Mouse (Mus musculus): ENCODE data around the gene Mfsd4a. TPM values are rescaled to one million over a fixed set of nuclear protein-coding genes. Genes with fewer than 3 reads are reported as not detected.

The Mfsd4a gene
- 16.0 and 18.2 TPM in 2 replicates for polyA plus RNA-seq (2015; fragmentation: Nextera tagmentation; extraction: Ambion mirVana)

DNA sequence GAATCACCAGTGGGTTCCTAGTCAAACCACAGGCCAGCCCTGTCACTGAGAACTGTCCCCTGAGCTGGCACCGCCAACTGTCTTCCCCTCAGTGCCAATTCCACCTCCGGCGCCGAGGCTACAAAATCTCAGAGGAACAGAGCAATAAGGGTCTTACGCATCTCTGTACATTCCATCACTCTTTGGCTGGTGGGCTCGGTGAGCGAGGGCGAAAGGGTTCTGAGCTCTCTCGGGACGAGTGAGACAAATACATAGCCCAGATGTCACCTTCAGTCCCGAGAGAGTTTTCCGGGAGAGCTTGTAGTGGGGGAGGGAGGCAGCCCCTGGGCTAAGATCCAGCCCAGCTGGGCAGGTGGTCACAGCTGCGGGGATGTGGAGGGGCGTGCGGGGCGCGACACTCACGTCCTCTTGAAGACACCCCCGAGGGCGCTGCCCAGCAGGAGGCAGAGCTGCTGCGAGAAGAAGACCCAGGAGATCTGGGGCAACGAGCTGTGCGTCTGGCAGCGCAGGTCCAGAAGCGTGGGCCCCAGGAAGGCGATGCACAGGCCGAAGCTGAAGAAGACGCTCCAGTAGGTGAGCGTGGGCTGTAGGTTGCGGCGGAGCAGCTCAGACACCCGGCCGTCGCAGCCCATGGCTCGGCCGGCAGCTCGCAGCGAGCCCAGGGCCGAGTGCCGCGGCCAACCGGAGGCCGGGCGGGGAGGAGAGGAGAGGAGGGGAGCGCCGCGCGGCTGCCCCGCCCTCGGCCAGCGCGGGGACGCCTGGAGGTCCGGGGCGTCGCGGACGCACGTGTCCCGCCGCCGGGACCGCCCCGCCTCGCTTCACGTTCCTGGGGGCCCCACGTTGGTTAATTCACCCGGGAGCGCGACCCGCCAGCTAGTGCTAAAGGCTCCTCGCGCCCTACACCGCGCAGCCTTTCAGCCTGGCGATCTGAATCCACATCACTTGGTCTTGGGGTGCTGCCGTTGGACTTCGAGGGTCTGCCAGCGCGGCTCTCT, at the start of gene Mfsd4a:
Gene Mfsd4a (minus strand): TSS at position 802 of the 995 bp plus-strand sequence.
- Histone ChIP-seq H3K36me3 (ENCODE audit: control insufficient read depth, insufficient read depth, low read length) (no peaks in the 10 kb centered on the region), H3K27ac (ENCODE audit: low read length) (no peak within 1 kb of the TSS), H3K4me1 (ENCODE audit: control insufficient read depth, insufficient read depth, low read length) (peaks cover 7% of the 10 kb centered on the region), H3K4me3 (replicated peaks; ENCODE audit: low read length) (peak within 1 kb of the TSS; percentile 46), H3K27me3 (ENCODE audit: control insufficient read depth, insufficient read depth, low read length) (peaks cover 14% of the 10 kb centered on the region), H3K4me2 (ENCODE audit: low read depth, low read length) (peak within 1 kb of the TSS; percentile 84), H3K9ac (ENCODE audit: low read length) (peak within 1 kb of the TSS; percentile 66), H3K9me3 (replicated peaks; ENCODE audit: control insufficient read depth, low read length) (no peaks in the 10 kb centered on the region)
- ATAC-seq (ENCODE audit: insufficient read depth, low FRiP score) = peak; percentile 82
- 2% methylated on average over 74 of the region's 80 CpGs for WGBS

DNA sequence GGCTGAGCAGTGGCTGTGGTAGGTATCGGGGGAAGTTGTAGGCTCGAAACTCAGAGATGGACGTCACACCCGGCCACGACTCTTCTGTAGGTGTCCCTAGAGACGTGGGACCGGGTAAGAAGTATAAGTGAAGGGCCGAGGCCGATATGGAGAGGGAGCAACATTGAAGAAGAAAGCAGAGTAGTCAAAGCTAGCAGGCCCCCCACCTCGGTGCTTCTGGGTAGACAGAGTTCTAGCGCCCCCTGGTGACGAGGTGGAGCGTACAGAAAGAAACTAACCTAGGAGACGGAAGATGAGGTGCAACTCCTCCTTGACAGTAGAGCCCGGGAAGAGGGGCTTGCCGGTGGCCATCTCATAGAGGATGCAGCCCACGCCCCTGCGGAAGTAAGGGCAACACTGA, 48.7 kb upstream of the Mfsd4a start:
- H3K9ac ChIP-seq (ENCODE audit: low read length) = no peak overlapping the region
- H3K9me3 ChIP-seq (replicated peaks; ENCODE audit: control insufficient read depth, low read length) = no peaks in the 10 kb centered on the region
- WGBS = 39% methylated on average over 18 of the region's 18 CpGs
- no peaks in the 10 kb centered on the region for H3K4me1 ChIP-seq (ENCODE audit: control insufficient read depth, insufficient read depth, low read length)
- H3K4me2 ChIP-seq (ENCODE audit: low read depth, low read length) = no peak overlapping the region
- no peak overlapping the region for H3K4me3 ChIP-seq (replicated peaks; ENCODE audit: low read length)
- no peaks in the 10 kb centered on the region for H3K27me3 ChIP-seq (ENCODE audit: control insufficient read depth, insufficient read depth, low read length)
- H3K27ac ChIP-seq (ENCODE audit: low read length) = no peak overlapping the region
- no peak for ATAC-seq (ENCODE audit: insufficient read depth, low FRiP score)
- no peaks in the 10 kb centered on the region for H3K36me3 ChIP-seq (ENCODE audit: control insufficient read depth, insufficient read depth, low read length)

DNA sequence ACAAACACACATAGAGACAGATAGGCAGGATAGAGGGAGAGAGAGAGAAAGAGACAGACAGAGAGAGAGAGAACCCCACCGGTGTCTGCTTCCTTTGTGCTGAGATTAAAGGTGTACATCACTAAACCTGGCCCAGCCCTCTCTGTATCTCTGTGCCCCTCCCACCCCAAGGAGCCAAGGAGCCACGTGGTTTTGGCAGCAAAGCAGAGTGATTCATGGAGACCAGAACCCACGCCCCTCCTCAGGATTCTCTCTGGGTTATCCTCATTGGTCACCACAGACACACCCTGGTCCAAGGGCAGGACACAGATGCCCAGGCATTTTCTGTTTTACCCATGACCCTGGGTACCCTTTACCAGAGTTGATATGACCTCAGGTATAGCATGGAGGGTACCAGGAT, 45.2 kb upstream of the Mfsd4a start:
- no peak for ATAC-seq (ENCODE audit: insufficient read depth, low FRiP score)
- H3K9ac ChIP-seq (ENCODE audit: low read length) = no peak overlapping the region
- no peaks in the 10 kb centered on the region for H3K27me3 ChIP-seq (ENCODE audit: control insufficient read depth, insufficient read depth, low read length)
- no peak overlapping the region for H3K27ac ChIP-seq (ENCODE audit: low read length)
- no peaks in the 10 kb centered on the region for H3K36me3 ChIP-seq (ENCODE audit: control insufficient read depth, insufficient read depth, low read length)
- H3K9me3 ChIP-seq (replicated peaks; ENCODE audit: control insufficient read depth, low read length) = no peaks in the 10 kb centered on the region
- no peaks in the 10 kb centered on the region for H3K4me1 ChIP-seq (ENCODE audit: control insufficient read depth, insufficient read depth, low read length)
- 50% methylated on average over 3 of the region's 3 CpGs for WGBS
- H3K4me3 ChIP-seq (replicated peaks; ENCODE audit: low read length) = no peak overlapping the region
- no peak overlapping the region for H3K4me2 ChIP-seq (ENCODE audit: low read depth, low read length)

DNA sequence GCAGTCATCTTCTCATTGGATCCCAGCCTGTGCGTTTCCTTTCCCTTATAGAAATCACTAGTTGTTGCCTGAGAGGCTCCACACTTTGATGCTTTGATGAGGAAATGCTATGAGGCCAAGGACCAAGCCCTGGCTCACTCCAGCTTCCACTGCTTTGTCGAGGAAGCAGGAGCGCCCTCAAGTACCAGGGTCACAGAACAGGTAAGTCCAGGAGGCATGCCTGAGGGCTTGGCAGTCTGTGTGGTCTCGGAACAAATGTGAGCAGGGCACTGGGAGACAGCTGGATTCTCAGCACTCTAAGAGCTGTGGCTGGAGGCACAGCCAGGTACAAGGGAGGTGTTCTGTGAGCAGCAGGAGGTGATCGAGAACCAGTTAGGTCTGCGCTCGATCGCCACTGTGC, 44.6 kb upstream of the Mfsd4a start:
- no peaks in the 10 kb centered on the region for H3K27me3 ChIP-seq (ENCODE audit: control insufficient read depth, insufficient read depth, low read length)
- WGBS = 72% methylated on average over 8 of the region's 8 CpGs
- no peak overlapping the region for H3K4me3 ChIP-seq (replicated peaks; ENCODE audit: low read length)
- no peak overlapping the region for H3K9ac ChIP-seq (ENCODE audit: low read length)
- H3K4me1 ChIP-seq (ENCODE audit: control insufficient read depth, insufficient read depth, low read length) = no peaks in the 10 kb centered on the region
- H3K36me3 ChIP-seq (ENCODE audit: control insufficient read depth, insufficient read depth, low read length) = no peaks in the 10 kb centered on the region
- H3K4me2 ChIP-seq (ENCODE audit: low read depth, low read length) = no peak overlapping the region
- ATAC-seq (ENCODE audit: insufficient read depth, low FRiP score) = no peak
- no peaks in the 10 kb centered on the region for H3K9me3 ChIP-seq (replicated peaks; ENCODE audit: control insufficient read depth, low read length)
- no peak overlapping the region for H3K27ac ChIP-seq (ENCODE audit: low read length)

DNA sequence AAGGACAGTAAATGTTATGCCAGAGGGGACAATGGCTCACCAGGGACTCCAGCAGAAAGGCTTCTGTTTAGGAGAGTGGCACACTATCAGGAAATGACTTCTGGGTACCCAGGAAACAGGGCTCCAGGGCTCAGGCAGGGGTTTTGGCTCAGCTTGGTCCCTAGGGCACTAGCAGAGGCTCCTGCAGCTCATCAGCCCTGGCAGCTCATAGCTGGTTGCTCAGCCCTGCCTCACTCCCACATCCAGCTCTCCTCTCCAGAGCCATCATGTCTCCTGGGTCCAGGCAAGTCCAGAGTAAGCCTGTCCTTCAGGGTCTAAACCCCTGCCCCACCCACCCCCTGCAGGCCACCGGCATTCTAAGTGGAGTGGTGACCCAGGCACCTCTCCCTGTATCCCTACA, 43.5 kb upstream of the Mfsd4a start:
- ATAC-seq (ENCODE audit: insufficient read depth, low FRiP score) = no peak
- no peak overlapping the region for H3K9ac ChIP-seq (ENCODE audit: low read length)
- H3K27ac ChIP-seq (ENCODE audit: low read length) = no peak overlapping the region
- no peak overlapping the region for H3K4me3 ChIP-seq (replicated peaks; ENCODE audit: low read length)
- no peak overlapping the region for H3K4me2 ChIP-seq (ENCODE audit: low read depth, low read length)
- H3K36me3 ChIP-seq (ENCODE audit: control insufficient read depth, insufficient read depth, low read length) = no peaks in the 10 kb centered on the region
- no peaks in the 10 kb centered on the region for H3K9me3 ChIP-seq (replicated peaks; ENCODE audit: control insufficient read depth, low read length)
- no peaks in the 10 kb centered on the region for H3K27me3 ChIP-seq (ENCODE audit: control insufficient read depth, insufficient read depth, low read length)
- WGBS = 59% methylated on average over 1 of the region's 1 CpGs
- H3K4me1 ChIP-seq (ENCODE audit: control insufficient read depth, insufficient read depth, low read length) = no peaks in the 10 kb centered on the region

DNA sequence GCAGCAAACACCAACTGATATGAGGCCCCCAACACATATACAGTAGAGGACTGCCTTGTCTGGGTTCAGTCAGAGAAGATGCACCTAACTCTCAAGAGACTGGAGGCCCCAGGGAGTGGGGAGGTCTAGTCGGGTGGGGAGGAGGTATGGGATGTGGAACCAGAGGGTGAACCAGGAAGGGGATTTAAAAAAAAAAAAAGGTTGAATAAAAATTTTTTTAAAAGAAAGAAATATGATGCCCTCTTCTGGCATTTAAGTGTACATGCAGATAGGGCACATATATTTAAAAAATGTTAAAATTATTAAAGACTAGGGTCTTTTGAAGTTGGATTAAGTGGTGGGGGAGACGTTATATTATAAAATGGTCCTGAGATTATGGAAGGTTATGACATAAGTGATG, 41.5 kb upstream of the Mfsd4a start:
- Histone ChIP-seq H3K4me1 (ENCODE audit: control insufficient read depth, insufficient read depth, low read length) (no peaks in the 10 kb centered on the region), H3K27me3 (ENCODE audit: control insufficient read depth, insufficient read depth, low read length) (no peaks in the 10 kb centered on the region), H3K4me2 (ENCODE audit: low read depth, low read length) (no peak overlapping the region), H3K4me3 (replicated peaks; ENCODE audit: low read length) (no peak overlapping the region), H3K36me3 (ENCODE audit: control insufficient read depth, insufficient read depth, low read length) (no peaks in the 10 kb centered on the region), H3K9me3 (replicated peaks; ENCODE audit: control insufficient read depth, low read length) (no peaks in the 10 kb centered on the region), H3K9ac (ENCODE audit: low read length) (no peak overlapping the region), H3K27ac (ENCODE audit: low read length) (no peak overlapping the region)
- 58% methylated on average over 2 of the region's 2 CpGs for WGBS
- ATAC-seq (ENCODE audit: insufficient read depth, low FRiP score) = no peak

DNA sequence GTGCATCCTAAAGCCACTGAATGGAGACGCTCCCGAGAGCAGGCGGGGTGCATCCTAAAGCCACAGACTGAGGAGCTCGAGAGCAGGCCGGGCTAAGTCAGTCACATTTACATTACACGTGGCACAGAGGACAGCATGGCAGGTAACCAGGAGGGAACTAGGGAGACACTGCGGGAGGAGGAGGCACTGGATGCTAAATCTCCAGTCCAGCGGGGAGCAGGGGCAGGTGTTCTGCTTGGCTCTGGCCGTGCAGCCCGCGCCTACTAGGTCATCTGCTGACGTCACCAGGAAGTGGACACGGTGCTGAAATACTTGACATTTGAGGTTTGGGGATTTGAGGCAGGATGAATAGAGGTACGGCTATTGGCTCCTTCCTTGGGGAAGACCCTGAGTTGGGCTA, 36.5 kb upstream of the Mfsd4a start:
- no peak for ATAC-seq (ENCODE audit: insufficient read depth, low FRiP score)
- no peaks in the 10 kb centered on the region for H3K9me3 ChIP-seq (replicated peaks; ENCODE audit: control insufficient read depth, low read length)
- WGBS = 62% methylated on average over 14 of the region's 14 CpGs

DNA sequence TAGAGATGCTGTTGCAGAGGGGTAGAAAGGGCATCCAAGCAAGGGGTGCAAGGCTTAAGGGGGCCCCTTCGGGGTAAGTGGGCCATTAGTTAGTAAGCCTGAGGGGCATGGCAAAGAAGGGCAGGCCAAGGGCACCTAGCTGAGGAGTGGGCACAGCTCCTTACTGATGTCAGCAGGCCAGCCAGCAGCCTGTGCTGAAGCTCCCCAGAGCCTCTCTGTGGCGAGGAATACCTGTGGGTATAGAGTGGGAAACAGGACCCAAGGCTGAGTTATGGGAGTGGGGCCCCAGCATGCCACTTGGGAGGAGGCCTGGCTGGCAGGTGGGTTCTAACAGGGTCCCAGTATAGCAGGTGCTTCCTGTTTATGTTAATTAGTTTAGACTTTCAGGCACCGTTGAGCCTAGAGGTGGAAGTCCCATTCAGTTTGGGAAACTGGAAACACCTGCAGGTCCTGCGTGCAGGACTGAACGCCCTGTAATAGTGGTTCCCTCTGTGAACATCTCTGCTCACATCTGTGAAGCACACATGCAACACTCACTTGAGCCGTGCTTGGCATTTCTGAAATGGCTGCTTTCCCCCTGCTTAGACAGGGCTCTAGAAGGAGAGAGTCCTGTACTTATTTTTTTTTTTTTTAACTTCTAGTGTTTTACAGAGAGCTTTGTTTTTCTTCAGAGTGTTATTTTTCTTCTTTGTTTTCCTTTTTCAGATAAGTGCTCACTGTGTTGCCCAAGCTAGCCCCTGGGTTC, 34.3 kb upstream of the Mfsd4a start:
- H3K9me3 ChIP-seq (replicated peaks; ENCODE audit: control insufficient read depth, low read length) = no peaks in the 10 kb centered on the region
- H3K27ac ChIP-seq (ENCODE audit: low read length) = no peak overlapping the region
- no peak overlapping the region for H3K4me3 ChIP-seq (replicated peaks; ENCODE audit: low read length)
- H3K9ac ChIP-seq (ENCODE audit: low read length) = no peak overlapping the region
- H3K36me3 ChIP-seq (ENCODE audit: control insufficient read depth, insufficient read depth, low read length) = no peaks in the 10 kb centered on the region
- H3K4me1 ChIP-seq (ENCODE audit: control insufficient read depth, insufficient read depth, low read length) = no peaks in the 10 kb centered on the region
- WGBS = 64% methylated on average over 6 of the region's 6 CpGs
- no peak overlapping the region for H3K4me2 ChIP-seq (ENCODE audit: low read depth, low read length)
- no peaks in the 10 kb centered on the region for H3K27me3 ChIP-seq (ENCODE audit: control insufficient read depth, insufficient read depth, low read length)
- no peak for ATAC-seq (ENCODE audit: insufficient read depth, low FRiP score)

More for the DNA sequence above, 36.5 kb upstream of the Mfsd4a start:
- Histone ChIP-seq H3K4me1 (ENCODE audit: control insufficient read depth, insufficient read depth, low read length) (no peaks in the 10 kb centered on the region), H3K9ac (ENCODE audit: low read length) (no peak overlapping the region), H3K36me3 (ENCODE audit: control insufficient read depth, insufficient read depth, low read length) (no peaks in the 10 kb centered on the region), H3K4me3 (replicated peaks; ENCODE audit: low read length) (no peak overlapping the region), H3K4me2 (ENCODE audit: low read depth, low read length) (no peak overlapping the region), H3K27ac (ENCODE audit: low read length) (no peak overlapping the region), H3K27me3 (ENCODE audit: control insufficient read depth, insufficient read depth, low read length) (no peaks in the 10 kb centered on the region)

DNA sequence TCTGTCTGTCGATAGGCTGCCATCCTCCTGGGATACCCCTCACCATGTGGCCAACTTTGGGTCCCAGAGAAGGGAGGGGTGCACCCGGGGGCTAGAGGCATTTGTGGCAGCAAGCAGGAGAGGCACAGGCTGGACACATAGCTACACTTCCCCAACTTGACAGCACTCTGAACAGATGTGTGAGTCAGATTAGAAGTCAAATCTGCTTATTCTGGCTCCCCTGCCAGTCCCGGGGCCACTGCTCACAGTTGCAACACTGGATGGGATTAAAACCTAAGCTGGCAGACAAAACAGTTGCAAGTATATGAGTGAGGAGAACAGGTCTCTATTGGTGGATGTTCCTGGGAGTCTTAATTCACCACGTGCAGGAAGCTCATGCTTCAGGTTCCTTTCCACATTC, 31.9 kb upstream of the Mfsd4a start:
- Histone ChIP-seq H3K9me3 (replicated peaks; ENCODE audit: control insufficient read depth, low read length) (no peaks in the 10 kb centered on the region), H3K36me3 (ENCODE audit: control insufficient read depth, insufficient read depth, low read length) (no peaks in the 10 kb centered on the region), H3K27me3 (ENCODE audit: control insufficient read depth, insufficient read depth, low read length) (no peaks in the 10 kb centered on the region), H3K4me1 (ENCODE audit: control insufficient read depth, insufficient read depth, low read length) (no peaks in the 10 kb centered on the region), H3K9ac (ENCODE audit: low read length) (no peak overlapping the region), H3K4me3 (replicated peaks; ENCODE audit: low read length) (no peak overlapping the region), H3K4me2 (ENCODE audit: low read depth, low read length) (no peak overlapping the region), H3K27ac (ENCODE audit: low read length) (no peak overlapping the region)
- no peak for ATAC-seq (ENCODE audit: insufficient read depth, low FRiP score)
- WGBS = 71% methylated on average over 4 of the region's 4 CpGs

Measured in stomach, embryonic 16.5 days (tissue).